Mouse (Mus musculus): ENCODE measurements at regions not wholly inside any gene's neighbourhood (a gene's known extent, or its start where the extent isn't known, plus 50 kb on each side); places are given as distances from the start of the nearest gene placed in this dataset.

- TF ChIP-seq CTCF (IDR thresholded peaks at IDR 0.05; ENCODE audit: insufficient read depth, low read length) = no peak
- no peak for TF ChIP-seq POLR2A (IDR thresholded peaks at IDR 0.05; ENCODE audit: borderline replicate concordance, extremely low read depth, low read depth, low read length)
Observed at GRCm38 (mm10) chr5:76427581-76427980, 56.3 kb upstream of the Gm7271 start.

All from lung, adult 2 months (tissue).